ENCODE assay signal across 11 mouse cellular contexts in genomic region chr6:88809091-88810037, GRCm38 (mm10). TPM values are rescaled to one million over a fixed set of nuclear protein-coding genes. Genes with fewer than 3 reads are reported as not detected.
DNase-seq lines count a peak whose midpoint lies in the region; ATAC-seq and TF ChIP-seq lines count a peak whose summit lies in the region.
"Had no signal": no experiment of that assay in that cellular context is flagged by ENCODE, and none has a peak within 500 bp of the region (broad histone marks: within the 10 kb centered on the region; RNA-seq: fewer than 3 reads in every experiment).

No protein-coding gene starts in this region.

- H3K27ac ChIP-seq in gastrocnemius, adult 2 months, result peak overlapping the region; percentile 61
- H3K27ac ChIP-seq in heart, embryonic 16.5 days (ENCODE audit: low read length), result no peak overlapping the region
- H3K27ac ChIP-seq in stomach, embryonic 14.5 days (ENCODE audit: low read length), result peak overlapping the region; percentile 1; the same call in 1 of the 2 replicates
- H3K27ac ChIP-seq: limb, embryonic 15.5 days; midbrain, embryonic 13.5 days had no signal

- no peak overlapping the region for H3K4me3 ChIP-seq in gastrocnemius, adult 2 months
- no peak overlapping the region for H3K4me3 ChIP-seq in heart, embryonic 16.5 days (ENCODE audit: low read length)
- H3K4me3 ChIP-seq in stomach, embryonic 14.5 days (ENCODE audit: low read depth, low read length), result no peak overlapping the region
- H3K4me3 ChIP-seq: limb, embryonic 15.5 days; midbrain, embryonic 13.5 days had no signal

- peaks cover 17% of the 10 kb centered on the region for H3K4me1 ChIP-seq in heart, embryonic 16.5 days (ENCODE audit: control insufficient read depth, insufficient read depth, low read length)
- H3K4me1 ChIP-seq in stomach, embryonic 14.5 days (ENCODE audit: control insufficient read depth, insufficient read depth, low read length), result peaks cover 15% of the 10 kb centered on the region
- H3K4me1 ChIP-seq: midbrain, embryonic 13.5 days had no signal

- no peak for TF ChIP-seq CTCF in gastrocnemius, adult 2 months (IDR thresholded peaks at IDR 0.05)

- 0 out of 2 replicates have a peak, but pooled peaks have one; percentile 15 for ATAC-seq in heart, embryonic 16.5 days (replicated peaks; ENCODE audit: extremely low read depth, insufficient read depth, low FRiP score)
- 0 out of 2 replicates have a peak, but pooled peaks have one; percentile 26 for ATAC-seq in stomach, embryonic 14.5 days (ENCODE audit: insufficient number of reproducible peaks, insufficient read depth, low FRiP score, low read depth)
- ATAC-seq: midbrain, embryonic 13.5 days had no signal

- no peaks in the 10 kb centered on the region for H3K27me3 ChIP-seq in heart, embryonic 16.5 days (ENCODE audit: control insufficient read depth, insufficient read depth, low read length)
- no peaks in the 10 kb centered on the region for H3K27me3 ChIP-seq in stomach, embryonic 14.5 days (ENCODE audit: control insufficient read depth, insufficient read depth, low read length)
- H3K27me3 ChIP-seq: limb, embryonic 15.5 days; midbrain, embryonic 13.5 days had no signal

- DNase-seq in gastrocnemius, adult 2 months, result no peak
- DNase-seq in gastrocnemius, adult 18-20 months (ENCODE audit: low spot score), result no peak
- DNase-seq in lung, adult 18-20 months, result peak; percentile 69
- no peak for DNase-seq in lung, postnatal 10 days
- DNase-seq in left cerebral cortex, postnatal 14 days (ENCODE audit: low spot score in 2 of 2), result no peak
- DNase-seq in urinary bladder, adult 2 months (ENCODE audit: low spot score), result no peak
- DNase-seq: B cell, adult 2 months had no signal

- no peaks in the 10 kb centered on the region for H3K9me3 ChIP-seq in heart, embryonic 16.5 days (replicated peaks; ENCODE audit: control insufficient read depth, low read length)
- H3K9me3 ChIP-seq in stomach, embryonic 14.5 days (ENCODE audit: control insufficient read depth, low read depth, low read length), result no peaks in the 10 kb centered on the region
- H3K9me3 ChIP-seq: limb, embryonic 15.5 days; midbrain, embryonic 13.5 days had no signal

- H3K4me2 ChIP-seq in heart, embryonic 16.5 days (ENCODE audit: low read depth, low read length), result no peak overlapping the region
- no peak overlapping the region for H3K4me2 ChIP-seq in stomach, embryonic 14.5 days (replicated peaks; ENCODE audit: low read depth, low read length)
- H3K4me2 ChIP-seq: limb, embryonic 15.5 days; midbrain, embryonic 13.5 days had no signal

- no peaks in the 10 kb centered on the region for H3K36me3 ChIP-seq in heart, embryonic 16.5 days (ENCODE audit: control insufficient read depth, insufficient read depth)
- 0 out of 2 replicates have a peak, but pooled peaks cover 5% of the 10 kb centered on the region for H3K36me3 ChIP-seq in stomach, embryonic 14.5 days (ENCODE audit: control insufficient read depth, insufficient read depth, low read length)
- H3K36me3 ChIP-seq: limb, embryonic 15.5 days; midbrain, embryonic 13.5 days had no signal

- intact Hi-C loops in gastrocnemius, adult 2 months (cut with DNase I), result no loop called here
- intact Hi-C loops in left cerebral cortex, postnatal 14 days (cut with DNase I), result loop anchor here (5.0 kb wide), 1 partner anchor 77 kb away; no protein-coding TSS in a partner anchor

- H3K9ac ChIP-seq in heart, embryonic 16.5 days (ENCODE audit: low read length), result no peak overlapping the region
- no peak overlapping the region for H3K9ac ChIP-seq in stomach, embryonic 14.5 days (replicated peaks; ENCODE audit: low read depth, low read length)
- H3K9ac ChIP-seq: limb, embryonic 15.5 days; midbrain, embryonic 13.5 days had no signal

- WGBS in heart, embryonic 16.5 days, result 43% methylated on average over 23 of the region's 23 CpGs
- 48% methylated on average over 23 of the region's 23 CpGs for WGBS in stomach, embryonic 14.5 days

RNA-seq across cellular contexts. Expression of gene Abtb1, which starts 32.4 kb away (rescaled TPM):
- 10 to 100 TPM; 16.9 to 22.7 TPM for total RNA-seq in gastrocnemius, adult 2 months (2021)
- total RNA-seq in gastrocnemius, adult 18-20 months (2021), result 10 to 100 TPM; 20.6 to 23.2 TPM
- 28.3 and 31.6 TPM in 2 replicates for polyA plus RNA-seq in heart, embryonic 16.5 days (2015; fragmentation: Nextera tagmentation; extraction: Ambion mirVana)
- 23.4 and 24.1 TPM in 2 replicates for polyA plus RNA-seq in stomach, embryonic 14.5 days (2014; fragmentation: Nextera tagmentation; extraction: Ambion mirVana)
- 10 to 100 TPM; 32.6 to 34.6 TPM for total RNA-seq in left cerebral cortex, postnatal 14 days (2021)
- 48.1 and 51.8 TPM in 2 replicates for polyA plus RNA-seq in urinary bladder, adult 2 months (2012; rRNA removed)

Comparison
In these comparisons a context has a peak if more than half of its experiments do, and no peak if none do; other contexts are left out.
1. DNase-seq: peak in lung, adult 18-20 months (2 of 2); none in gastrocnemius, adult 2 months (single experiment), gastrocnemius, adult 18-20 months (single experiment), lung, postnatal 10 days (single experiment), left cerebral cortex, postnatal 14 days (0 of 2) and urinary bladder, adult 2 months (single experiment).